Mouse (Mus musculus): ENCODE measurements around the gene Gm45808. TPM values are rescaled to one million over a fixed set of nuclear protein-coding genes. Genes with fewer than 3 reads are reported as not detected.

Gene Gm45808
- polyA plus RNA-seq, 1 experiment, result not detected

GRCm38 (mm10) chr7:45455932-45456696 lies 30.5 kb downstream of the Gm45808 start:
- H3K27ac ChIP-seq (ENCODE audit: insufficient read depth, low read length), result no peak overlapping the region
- H3K4me1 ChIP-seq (ENCODE audit: control insufficient read depth, insufficient read depth, low read length), result peaks cover 6% of the 10 kb centered on the region; the same call in 1 of the 2 replicates
- H3K4me3 ChIP-seq (ENCODE audit: insufficient read depth, low read length), result no peak overlapping the region
- TF ChIP-seq CTCF (IDR thresholded peaks at IDR 0.05; ENCODE audit: extremely low read depth, insufficient read depth, low read length), result no peak
- no peak for TF ChIP-seq POLR2A (IDR thresholded peaks at IDR 0.05; ENCODE audit: extremely low read depth, insufficient read depth, low read length)

- TF ChIP-seq CTCF (IDR thresholded peaks at IDR 0.05; ENCODE audit: extremely low read depth, insufficient read depth, low read length), result no peak
- no peak for TF ChIP-seq POLR2A (IDR thresholded peaks at IDR 0.05; ENCODE audit: extremely low read depth, insufficient read depth, low read length)
- no peak overlapping the region for H3K4me3 ChIP-seq (ENCODE audit: insufficient read depth, low read length)
- no peak overlapping the region for H3K27ac ChIP-seq (ENCODE audit: insufficient read depth, low read length)
- H3K4me1 ChIP-seq (ENCODE audit: control insufficient read depth, insufficient read depth, low read length), result peaks cover 3% of the 10 kb centered on the region; the same call in 1 of the 2 replicates
These were observed 31.6 kb downstream of the Gm45808 start for GRCm38 (mm10) chr7:45454971-45455370.

GRCm38 (mm10) chr7:45451344-45451982 lies 35.1 kb downstream of the Gm45808 start:
- TF ChIP-seq POLR2A (IDR thresholded peaks at IDR 0.05; ENCODE audit: extremely low read depth, insufficient read depth, low read length), result peak; percentile 80
- peak; percentile 71 for TF ChIP-seq CTCF (IDR thresholded peaks at IDR 0.05; ENCODE audit: extremely low read depth, insufficient read depth, low read length)
- Histone ChIP-seq H3K4me3 (ENCODE audit: insufficient read depth, low read length) (peak overlapping the region; percentile 33), H3K4me1 (ENCODE audit: control insufficient read depth, insufficient read depth, low read length) (no peaks in the 10 kb centered on the region), H3K27ac (ENCODE audit: insufficient read depth, low read length) (peak overlapping the region; percentile 9; the same call in 1 of the 2 replicates)

- no peak overlapping the region for H3K4me3 ChIP-seq (ENCODE audit: insufficient read depth, low read length)
- TF ChIP-seq CTCF (IDR thresholded peaks at IDR 0.05; ENCODE audit: extremely low read depth, insufficient read depth, low read length), result no peak
- no peak for TF ChIP-seq POLR2A (IDR thresholded peaks at IDR 0.05; ENCODE audit: extremely low read depth, insufficient read depth, low read length)
- H3K4me1 ChIP-seq (ENCODE audit: control insufficient read depth, insufficient read depth, low read length), result no peaks in the 10 kb centered on the region
- no peak overlapping the region for H3K27ac ChIP-seq (ENCODE audit: insufficient read depth, low read length)
These were observed 36.6 kb downstream of the Gm45808 start for GRCm38 (mm10) chr7:45449974-45450373.

- H3K4me3 ChIP-seq (ENCODE audit: insufficient read depth, low read length), result peak overlapping the region; percentile 32
- peak; percentile 53 for TF ChIP-seq CTCF (IDR thresholded peaks at IDR 0.05; ENCODE audit: extremely low read depth, insufficient read depth, low read length)
- no peak for TF ChIP-seq POLR2A (IDR thresholded peaks at IDR 0.05; ENCODE audit: extremely low read depth, insufficient read depth, low read length)
- H3K27ac ChIP-seq (ENCODE audit: insufficient read depth, low read length), result no peak overlapping the region
- H3K4me1 ChIP-seq (ENCODE audit: control insufficient read depth, insufficient read depth, low read length), result no peaks in the 10 kb centered on the region
These were observed 39.2 kb downstream of the Gm45808 start for GRCm38 (mm10) chr7:45447325-45447990.

- Histone ChIP-seq H3K27ac (ENCODE audit: insufficient read depth, low read length) (no peak overlapping the region), H3K4me1 (ENCODE audit: control insufficient read depth, insufficient read depth, low read length) (no peaks in the 10 kb centered on the region), H3K4me3 (ENCODE audit: insufficient read depth, low read length) (no peak overlapping the region)
- TF ChIP-seq POLR2A (IDR thresholded peaks at IDR 0.05; ENCODE audit: extremely low read depth, insufficient read depth, low read length), result no peak
- TF ChIP-seq CTCF (IDR thresholded peaks at IDR 0.05; ENCODE audit: extremely low read depth, insufficient read depth, low read length), result no peak
These were observed 40.0 kb downstream of the Gm45808 start for GRCm38 (mm10) chr7:45446589-45446988.

- Histone ChIP-seq H3K4me1 (ENCODE audit: control insufficient read depth, insufficient read depth, low read length) (no peaks in the 10 kb centered on the region), H3K27ac (ENCODE audit: insufficient read depth, low read length) (no peak overlapping the region), H3K4me3 (ENCODE audit: insufficient read depth, low read length) (no peak overlapping the region)
- TF ChIP-seq CTCF (IDR thresholded peaks at IDR 0.05; ENCODE audit: extremely low read depth, insufficient read depth, low read length) (no peak), POLR2A (IDR thresholded peaks at IDR 0.05; ENCODE audit: extremely low read depth, insufficient read depth, low read length) (no peak)
These were observed 42.8 kb downstream of the Gm45808 start for GRCm38 (mm10) chr7:45443526-45444420.

- TF ChIP-seq CTCF (IDR thresholded peaks at IDR 0.05; ENCODE audit: extremely low read depth, insufficient read depth, low read length), result 0 out of 2 replicates have a peak, but pooled peaks have one; percentile 12
- peak; percentile 35; the same call in 1 of the 2 replicates for TF ChIP-seq POLR2A (IDR thresholded peaks at IDR 0.05; ENCODE audit: extremely low read depth, insufficient read depth, low read length)
- H3K4me1 ChIP-seq (ENCODE audit: control insufficient read depth, insufficient read depth, low read length), result peaks cover 2% of the 10 kb centered on the region
- peak within 1 kb of the TSS; percentile 10; the same call in 1 of the 2 replicates for H3K4me3 ChIP-seq (ENCODE audit: insufficient read depth, low read length)
- no peak within 1 kb of the TSS for H3K27ac ChIP-seq (ENCODE audit: insufficient read depth, low read length)
These were observed 48.9 kb downstream of the Gm45808 start, which contains the start of gene Ruvbl2 for GRCm38 (mm10) chr7:45437521-45438276. TSS of gene Ruvbl2 (minus strand) at chr7:45438096.
